Mouse (Mus musculus) stomach, postnatal 0 days (tissue): ENCODE results near the gene Rnf180. TPM values are rescaled to one million over a fixed set of nuclear protein-coding genes. Genes with fewer than 3 reads are reported as not detected.
"Not testable (repeated sequence)": the region's sequence is repeated elsewhere in the genome, so short reads cannot be mapped to it uniquely, and the experiment has no call there.

Experiments used
- ATAC-seq: fragments of 200-750 bp; cut with Nextera tagmentation; 2 replicates; pipeline ENCODE4 v1.8.0; 2017; ENCODE audit not compliant: low FRiP score, low TSS enrichment
- DNase-seq: peaks from one replicate; pipeline ENCODE4 v3.0.0-alpha.2; 2016; ENCODE audit warnings: low spot score
- H3K27ac ChIP-seq: fragments of 300-500 bp; sonication (generic); replicated peaks from 2 replicates; pipeline ENCODE4 v1.5.1; 2014; ENCODE audit warnings: mild to moderate bottlenecking, control low read depth
- H3K27me3 ChIP-seq: fragments of 300-500 bp; sonication (generic); 2 replicates; pipeline ENCODE4 v1.6.1; 2014; ENCODE audit warnings: low read length; ENCODE audit not compliant: control insufficient read depth, insufficient read depth
- H3K36me3 ChIP-seq: fragments of 300-500 bp; sonication (generic); 2 replicates; pipeline ENCODE4 v1.6.1; 2014; ENCODE audit warnings: low read length, mixed read lengths; ENCODE audit not compliant: control insufficient read depth, insufficient read depth
- H3K4me1 ChIP-seq: fragments of 300-500 bp; sonication (generic); replicated peaks from 2 replicates; pipeline ENCODE4 v1.6.1; 2014; ENCODE audit warnings: antibody characterized with exemption; ENCODE audit not compliant: control insufficient read depth, insufficient read depth
- H3K4me2 ChIP-seq: fragments of 300-500 bp; sonication (generic); replicated peaks from 2 replicates; pipeline ENCODE4 v1.6.1; 2014; ENCODE audit warnings: low read depth, mild to moderate bottlenecking, control low read depth, moderate library complexity
- H3K4me3 ChIP-seq: fragments of 300-500 bp; sonication (generic); 2 replicates; pipeline ENCODE4 v1.5.1; 2014; ENCODE audit warnings: low read depth, low read length, control low read depth
- H3K9ac ChIP-seq: fragments of 300-500 bp; sonication (generic); 2 replicates; pipeline ENCODE4 v1.6.1; 2014; ENCODE audit warnings: mild to moderate bottlenecking, low read length, control low read depth, mixed read lengths
- H3K9me3 ChIP-seq: fragments of 300-500 bp; sonication (generic); 2 replicates; pipeline ENCODE4 v1.6.1; 2016; ENCODE audit warnings: low read length; ENCODE audit not compliant: control insufficient read depth
- CTCF ChIP-seq: IDR thresholded peaks from 2 replicates; pipeline ENCODE4 v1.5.1; 2016; ENCODE audit warnings: antibody characterized with exemption, low read depth, mild to moderate bottlenecking, moderate library complexity
- EP300 ChIP-seq: optimal IDR thresholded peaks from 2 replicates; pipeline ENCODE3; 2016; ENCODE audit warnings: antibody characterized with exemption
- WGBS: fragments of 180-500 bp; shearing (Covaris S2); extraction: QIAGEN DNeasy Blood & Tissue Kit; methylation state at CpG from one replicate; pipeline ENCODE4 v1.1.7; 2014; 5-methylcytosine and 5-hydroxymethylcytosine counted together
- polyA plus RNA-seq: library from polyadenylated mRNA; unstranded; fragments of >200 nt; fragmentation: Nextera tagmentation; extraction: Ambion mirVana; gene quantifications from 2 replicates; pipeline ENCODE4 v1.2.1, GENCODE M21; 2015

Gene Rnf180
- polyA plus RNA-seq = 1.2 and 1.5 TPM in 2 replicates

DNA sequence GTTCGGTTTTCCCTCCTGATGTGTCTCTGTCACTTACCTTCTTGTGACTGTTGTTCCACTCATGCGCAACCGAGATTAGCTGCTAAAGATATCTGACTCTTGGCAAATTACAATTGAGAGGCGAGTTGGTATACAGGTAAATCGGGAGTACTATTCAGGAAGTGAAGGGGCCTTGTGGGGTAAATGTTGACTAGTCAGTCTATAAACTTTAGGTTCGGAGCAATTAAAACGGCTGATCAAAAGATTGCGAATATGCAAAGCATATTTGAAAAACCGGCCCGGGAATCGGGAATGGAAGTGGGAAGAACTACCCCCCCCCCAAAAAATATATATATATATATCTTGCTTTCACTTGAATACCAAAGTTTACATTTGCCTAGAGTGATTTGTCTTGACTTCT is at the start of gene Rnf180:
Gene Rnf180, minus strand, starts transcription at position 101 of the 400 bp plus-strand sequence.
- TF ChIP-seq CTCF = no peak
- no peak for TF ChIP-seq EP300
- ATAC-seq = no peak
- Histone ChIP-seq H3K4me1 (no peaks in the 10 kb centered on the region), H3K27ac (peak within 1 kb of the TSS; percentile 56), H3K4me2 (peak within 1 kb of the TSS; percentile 99), H3K36me3 (no peaks in the 10 kb centered on the region), H3K4me3 (peak within 1 kb of the TSS; percentile 75), H3K9ac (peak within 1 kb of the TSS; percentile 76), H3K9me3 (no peaks in the 10 kb centered on the region), H3K27me3 (no peaks in the 10 kb centered on the region)
- no peak for DNase-seq
- 54% methylated on average over 11 of the region's 11 CpGs for WGBS

GRCm38 (mm10) chr13:105331199-105331968 is 36.8 kb upstream of the Rnf180 start:
- Histone ChIP-seq H3K4me3 (no peak overlapping the region), H3K9ac (no peak overlapping the region), H3K9me3 (no peaks in the 10 kb centered on the region), H3K27me3 (no peaks in the 10 kb centered on the region), H3K4me2 (no peak overlapping the region), H3K27ac (no peak overlapping the region), H3K4me1 (no peaks in the 10 kb centered on the region), H3K36me3 (no peaks in the 10 kb centered on the region)
- no peak for DNase-seq
- 36% methylated on average over 5 of the region's 5 CpGs for WGBS
- no peak for ATAC-seq
- no peak for TF ChIP-seq CTCF
- no peak for TF ChIP-seq EP300

GRCm38 (mm10) chr13:105326946-105327345 is 32.3 kb upstream of the Rnf180 start:
- DNase-seq (no peak), ATAC-seq (no peak)
- Histone ChIP-seq H3K27me3 (no peaks in the 10 kb centered on the region), H3K4me2 (no peak overlapping the region), H3K4me3 (no peak overlapping the region), H3K9me3 (no peaks in the 10 kb centered on the region), H3K4me1 (no peaks in the 10 kb centered on the region), H3K9ac (no peak overlapping the region), H3K36me3 (no peaks in the 10 kb centered on the region), H3K27ac (no peak overlapping the region)
- 59% methylated on average over 1 of the region's 1 CpGs for WGBS
- TF ChIP-seq EP300 (no peak), CTCF (no peak)

DNA sequence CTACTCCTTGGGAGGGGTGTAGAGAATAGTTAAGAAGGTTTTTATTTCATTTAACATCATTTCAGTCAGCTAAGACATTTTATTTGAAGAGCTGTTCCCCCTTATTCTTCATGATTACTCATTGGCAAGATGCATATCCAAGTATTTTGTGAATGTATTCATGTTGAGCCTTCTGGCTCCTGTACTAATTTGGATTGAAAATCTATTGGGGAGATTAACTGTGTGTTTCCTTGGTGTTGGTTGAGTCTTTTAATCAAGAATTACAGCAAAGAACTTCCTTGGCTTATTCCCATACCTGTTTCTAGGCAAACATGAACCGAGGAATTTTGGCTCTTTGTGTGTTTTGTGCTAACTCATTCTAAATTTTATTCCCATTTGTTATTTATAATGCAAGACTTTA is 22.3 kb upstream of the Rnf180 start:
- TF ChIP-seq EP300 = no peak
- no peak for TF ChIP-seq CTCF
- Histone ChIP-seq H3K36me3 (no peaks in the 10 kb centered on the region), H3K4me2 (no peak overlapping the region), H3K4me1 (no peaks in the 10 kb centered on the region), H3K9me3 (no peaks in the 10 kb centered on the region), H3K27ac (no peak overlapping the region), H3K4me3 (no peak overlapping the region), H3K27me3 (no peaks in the 10 kb centered on the region), H3K9ac (no peak overlapping the region)
- DNase-seq (no peak), ATAC-seq (no peak)
- WGBS = 55% methylated on average over 1 of the region's 1 CpGs

- H3K4me1 ChIP-seq = no peaks in the 10 kb centered on the region
- TF ChIP-seq CTCF = no peak
- TF ChIP-seq EP300 = no peak
- no peak for ATAC-seq
- H3K9me3 ChIP-seq = no peaks in the 10 kb centered on the region
- H3K4me3 ChIP-seq = no peak overlapping the region
- no peak overlapping the region for H3K4me2 ChIP-seq
- H3K9ac ChIP-seq = no peak overlapping the region
- 72% methylated on average over 6 of the region's 6 CpGs for WGBS
- no peaks in the 10 kb centered on the region for H3K36me3 ChIP-seq
- no peak overlapping the region for H3K27ac ChIP-seq
- no peaks in the 10 kb centered on the region for H3K27me3 ChIP-seq
- no peak for DNase-seq
These were observed 21.4 kb upstream of the Rnf180 start for GRCm38 (mm10) chr13:105316009-105316408.

DNA sequence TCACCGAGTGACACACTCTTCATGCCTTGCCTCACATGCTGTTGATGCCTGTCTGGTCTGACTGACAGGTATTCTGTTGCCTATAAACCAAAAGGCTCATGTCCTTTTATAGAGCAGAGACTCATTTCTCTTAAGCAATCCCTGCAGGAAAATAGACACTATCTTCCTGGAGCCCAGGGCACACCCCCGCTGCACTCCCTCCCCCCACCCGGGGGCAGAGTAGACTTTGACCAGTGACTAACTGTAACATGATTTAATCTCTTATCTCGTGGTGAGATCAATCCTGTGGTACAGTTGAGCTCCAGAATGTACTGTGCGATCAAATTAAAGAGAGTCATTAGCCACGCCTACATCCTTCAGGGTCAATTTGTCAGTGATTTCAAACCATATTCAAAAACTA is 18.1 kb upstream of the Rnf180 start:
- H3K4me3 ChIP-seq = no peak overlapping the region
- H3K27ac ChIP-seq = no peak overlapping the region
- H3K9me3 ChIP-seq = no peaks in the 10 kb centered on the region
- WGBS = 70% methylated on average over 6 of the region's 6 CpGs
- DNase-seq (no peak), ATAC-seq (no peak)
- no peaks in the 10 kb centered on the region for H3K36me3 ChIP-seq
- no peak overlapping the region for H3K4me2 ChIP-seq
- no peaks in the 10 kb centered on the region for H3K4me1 ChIP-seq
- TF ChIP-seq CTCF = no peak
- TF ChIP-seq EP300 = no peak
- no peak overlapping the region for H3K9ac ChIP-seq
- H3K27me3 ChIP-seq = no peaks in the 10 kb centered on the region

DNA sequence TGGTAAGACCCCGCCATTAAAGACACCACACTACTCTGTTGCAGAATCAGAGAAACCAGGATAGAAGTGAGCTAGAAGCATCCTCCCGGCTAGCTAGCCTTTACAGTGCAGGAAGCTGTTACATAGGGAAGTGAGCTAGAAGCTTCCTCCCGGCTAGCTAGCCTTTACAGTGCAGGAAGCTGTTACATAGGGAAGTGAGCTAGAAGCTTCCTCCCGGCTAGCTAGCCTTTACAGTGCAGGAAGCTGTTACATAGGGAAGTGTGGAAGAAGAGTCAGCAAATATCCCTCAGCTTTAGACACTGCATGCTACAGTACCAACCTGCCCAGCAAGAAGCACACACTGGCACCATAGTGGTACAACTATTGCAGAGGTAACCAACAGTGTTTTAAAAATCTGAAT is 15.9 kb upstream of the Rnf180 start:
- not testable (repeated sequence) for DNase-seq, H3K9me3 ChIP-seq, H3K4me2 ChIP-seq, H3K27ac ChIP-seq, H3K4me3 ChIP-seq, H3K27me3 ChIP-seq, H3K4me1 ChIP-seq, ATAC-seq, H3K9ac ChIP-seq, H3K36me3 ChIP-seq
- WGBS = 70% methylated on average over 4 of the region's 4 CpGs
